Mouse (Mus musculus) embryonic facial prominence, embryonic 10.5 days (tissue): ENCODE measurements at regions not wholly inside any gene's neighbourhood (a gene's known extent, or its start where the extent isn't known, plus 50 kb on each side); places are given as distances from the start of the nearest gene placed in this dataset.

ENCODE experiments used
- DNase-seq: peaks from one replicate; pipeline ENCODE4 v3.0.0-alpha.2; 2017; ENCODE audit warnings: low spot score
- H3K27ac ChIP-seq: fragments of 300-500 bp; sonication (generic); replicated peaks from 2 replicates; pipeline ENCODE4 v1.5.1; 2016; ENCODE audit warnings: mild to moderate bottlenecking
- H3K27me3 ChIP-seq: fragments of 300-500 bp; sonication (generic); replicated peaks from 2 replicates; pipeline ENCODE4 v1.6.1; 2016; ENCODE audit warnings: low read depth, mild to moderate bottlenecking; ENCODE audit not compliant: poor library complexity, severe bottlenecking
- H3K36me3 ChIP-seq: fragments of 300-500 bp; sonication (generic); replicated peaks from 2 replicates; pipeline ENCODE4 v1.6.1; 2016; ENCODE audit warnings: mild to moderate bottlenecking, moderate library complexity
- H3K4me1 ChIP-seq: fragments of 300-500 bp; sonication (generic); 2 replicates; pipeline ENCODE4 v1.6.1; 2016
- H3K4me3 ChIP-seq: fragments of 300-500 bp; sonication (generic); 2 replicates; pipeline ENCODE4 v1.5.1; 2016; ENCODE audit warnings: mild to moderate bottlenecking, moderate library complexity
- H3K9me3 ChIP-seq: fragments of 300-500 bp; sonication (generic); 2 replicates; pipeline ENCODE4 v1.6.1; 2016; ENCODE audit warnings: mild to moderate bottlenecking
- WGBS: fragments of 180-500 bp; shearing (Covaris S2); methylation state at CpG from one replicate; pipeline ENCODE4 v1.1.7; 2016; 5-methylcytosine and 5-hydroxymethylcytosine counted together

DNA sequence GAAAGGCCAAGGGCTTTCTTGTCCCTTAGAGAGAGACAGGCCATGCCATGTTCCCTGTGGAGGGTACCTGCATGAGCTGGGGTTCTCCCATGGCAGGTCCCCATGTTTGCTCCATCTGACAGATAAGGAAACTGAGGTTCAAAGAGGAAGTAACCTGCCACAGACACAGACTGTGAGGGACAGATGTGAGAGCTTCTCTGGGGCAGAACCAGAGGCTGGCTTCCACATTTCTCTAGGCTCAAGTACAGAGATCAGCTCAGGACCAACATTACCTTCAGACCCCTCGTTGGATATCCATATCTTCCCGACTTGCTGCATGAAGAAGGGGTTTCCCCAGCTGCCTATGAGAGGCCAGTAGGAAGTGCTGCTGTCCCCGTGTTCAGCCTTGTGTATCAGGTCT, 91.6 kb upstream of the Id2 start:
- 0 out of 2 replicates have a peak overlapping the region, but pooled peaks have one; percentile 31 for H3K27ac ChIP-seq
- peaks cover 21% of the 10 kb centered on the region for H3K4me1 ChIP-seq
- H3K36me3 ChIP-seq, result no peaks in the 10 kb centered on the region
- no peaks in the 10 kb centered on the region for H3K27me3 ChIP-seq
- H3K4me3 ChIP-seq, result no peak overlapping the region
- WGBS, result 82% methylated on average over 3 of the region's 3 CpGs
- H3K9me3 ChIP-seq, result no peaks in the 10 kb centered on the region
- no peak for DNase-seq

GRCm38 (mm10) chr12:25187216-25187615, 90.3 kb upstream of the Id2 start:
- no peaks in the 10 kb centered on the region for H3K9me3 ChIP-seq
- no peaks in the 10 kb centered on the region for H3K27me3 ChIP-seq
- H3K4me1 ChIP-seq, result peaks cover 21% of the 10 kb centered on the region
- no peaks in the 10 kb centered on the region for H3K36me3 ChIP-seq
- DNase-seq, result no peak
- 70% methylated on average over 3 of the region's 3 CpGs for WGBS
- H3K27ac ChIP-seq, result no peak overlapping the region
- no peak overlapping the region for H3K4me3 ChIP-seq

DNA sequence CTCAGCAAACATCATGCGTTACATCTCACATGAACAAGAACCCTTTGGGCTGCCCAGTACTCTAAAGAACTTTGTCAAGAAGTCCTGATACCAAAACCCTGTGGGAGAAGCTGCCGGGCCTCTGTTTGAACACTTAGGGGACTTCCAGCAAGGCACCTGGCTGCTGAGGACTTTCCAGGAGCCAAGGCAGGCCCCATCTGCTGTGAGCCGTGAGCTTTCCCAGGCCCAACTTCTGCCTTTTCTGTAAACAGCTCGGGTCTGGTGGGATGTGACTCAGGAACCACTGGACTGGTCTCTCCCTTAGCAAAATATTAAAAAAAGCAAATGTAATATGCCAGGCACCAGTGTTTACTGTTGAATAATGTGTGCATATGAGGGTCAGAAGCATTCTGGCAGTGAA, 85.7 kb upstream of the Id2 start:
- DNase-seq, result no peak
- Histone ChIP-seq H3K36me3 (no peaks in the 10 kb centered on the region), H3K4me3 (no peak overlapping the region), H3K27ac (no peak overlapping the region; the same call in 1 of the 2 replicates), H3K9me3 (no peaks in the 10 kb centered on the region), H3K4me1 (no peaks in the 10 kb centered on the region), H3K27me3 (no peaks in the 10 kb centered on the region)
- 86% methylated on average over 4 of the region's 4 CpGs for whole genome bisulfite sequencing

- 0 out of 2 replicates have a peak, but pooled peaks cover 6% of the 10 kb centered on the region for H3K4me1 ChIP-seq
- no peak overlapping the region for H3K27ac ChIP-seq
- no peak overlapping the region for H3K4me3 ChIP-seq
- no peak for DNase-seq
- WGBS, result 93% methylated on average over 8 of the region's 8 CpGs
- no peaks in the 10 kb centered on the region for H3K9me3 ChIP-seq
- H3K27me3 ChIP-seq, result no peaks in the 10 kb centered on the region
- no peaks in the 10 kb centered on the region for H3K36me3 ChIP-seq
These were observed 84.4 kb upstream of the Id2 start for GRCm38 (mm10) chr12:25181317-25181716.

- 97% methylated on average over 1 of the region's 1 CpGs for WGBS
These were observed 83.9 kb upstream of the Id2 start for GRCm38 (mm10) chr12:25180861-25181260.

DNA sequence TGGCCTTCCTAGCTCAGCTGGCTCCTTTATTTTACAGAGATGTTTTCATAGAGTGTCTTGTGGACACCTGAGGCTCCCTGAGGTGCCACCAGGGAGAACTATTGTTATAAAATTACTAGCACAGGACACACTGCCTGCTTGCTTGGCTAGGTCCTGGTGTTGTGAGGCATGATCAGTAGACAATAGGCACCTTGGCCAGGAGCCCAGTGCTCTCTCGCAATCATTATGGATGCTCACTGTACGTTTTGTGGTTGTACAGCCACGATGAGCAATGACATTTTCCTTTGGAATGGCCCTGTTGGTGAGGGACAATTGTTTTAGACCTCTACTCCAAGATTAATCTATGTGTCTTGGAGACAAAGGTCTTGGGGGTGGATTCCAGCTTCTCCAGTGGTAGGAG, 83.3 kb upstream of the Id2 start:
- H3K36me3 ChIP-seq, result no peaks in the 10 kb centered on the region
- WGBS, result 93% methylated on average over 3 of the region's 3 CpGs
- H3K4me3 ChIP-seq, result no peak overlapping the region
- H3K27me3 ChIP-seq, result no peaks in the 10 kb centered on the region
- H3K27ac ChIP-seq, result no peak overlapping the region
- H3K9me3 ChIP-seq, result no peaks in the 10 kb centered on the region
- 0 out of 2 replicates have a peak, but pooled peaks cover 6% of the 10 kb centered on the region for H3K4me1 ChIP-seq
- DNase-seq, result no peak

More at GRCm38 (mm10) chr12:25180861-25181260, 83.9 kb upstream of the Id2 start:
- Histone ChIP-seq H3K36me3 (no peaks in the 10 kb centered on the region), H3K27me3 (no peaks in the 10 kb centered on the region), H3K9me3 (no peaks in the 10 kb centered on the region), H3K27ac (no peak overlapping the region), H3K4me3 (no peak overlapping the region), H3K4me1 (0 out of 2 replicates have a peak, but pooled peaks cover 6% of the 10 kb centered on the region)
- no peak for DNase-seq

GRCm38 (mm10) chr12:25178491-25179115, 81.7 kb upstream of the Id2 start:
- Histone ChIP-seq H3K4me1 (0 out of 2 replicates have a peak, but pooled peaks cover 6% of the 10 kb centered on the region), H3K4me3 (no peak overlapping the region), H3K9me3 (no peaks in the 10 kb centered on the region), H3K27me3 (no peaks in the 10 kb centered on the region), H3K36me3 (no peaks in the 10 kb centered on the region), H3K27ac (no peak overlapping the region)
- DNase-seq, result no peak
- 89% methylated on average over 5 of the region's 5 CpGs for WGBS

GRCm38 (mm10) chr12:25177827-25178226, 80.9 kb upstream of the Id2 start:
- H3K27ac ChIP-seq, result no peak overlapping the region
- WGBS, result 71% methylated on average over 3 of the region's 3 CpGs
- no peak for DNase-seq
- 0 out of 2 replicates have a peak, but pooled peaks cover 6% of the 10 kb centered on the region for H3K4me1 ChIP-seq
- H3K4me3 ChIP-seq, result no peak overlapping the region
- H3K36me3 ChIP-seq, result no peaks in the 10 kb centered on the region
- H3K9me3 ChIP-seq, result no peaks in the 10 kb centered on the region
- H3K27me3 ChIP-seq, result no peaks in the 10 kb centered on the region

- DNase-seq, result no peak
- H3K9me3 ChIP-seq, result no peaks in the 10 kb centered on the region
- H3K4me3 ChIP-seq, result no peak overlapping the region
- 0 out of 2 replicates have a peak, but pooled peaks cover 6% of the 10 kb centered on the region for H3K4me1 ChIP-seq
- H3K36me3 ChIP-seq, result no peaks in the 10 kb centered on the region
- no peaks in the 10 kb centered on the region for H3K27me3 ChIP-seq
- 87% methylated on average over 3 of the region's 3 CpGs for WGBS
- H3K27ac ChIP-seq, result no peak overlapping the region
These were observed 79.6 kb upstream of the Id2 start for GRCm38 (mm10) chr12:25176565-25176964.

DNA sequence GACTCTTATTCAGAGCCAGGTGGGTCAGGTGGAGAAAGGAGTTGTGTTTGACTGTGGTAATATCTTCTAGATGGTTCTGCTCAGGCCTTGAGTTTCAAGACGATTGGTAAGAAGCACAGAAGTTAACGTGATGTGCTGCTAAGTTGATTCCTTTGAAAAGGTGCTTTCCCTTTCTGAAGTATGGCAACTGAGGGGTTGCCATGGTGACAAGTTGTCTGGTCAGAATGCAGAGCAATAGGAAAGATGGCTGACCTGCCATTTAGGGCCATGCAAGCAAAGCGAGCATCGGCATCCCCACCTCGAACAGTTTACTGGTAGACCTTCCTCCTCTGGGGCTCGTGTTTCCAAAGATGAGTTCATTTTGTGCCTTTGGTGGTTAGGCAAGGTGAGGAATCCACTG, 76.1 kb upstream of the Id2 start:
- H3K36me3 ChIP-seq, result no peaks in the 10 kb centered on the region
- 82% methylated on average over 6 of the region's 6 CpGs for WGBS
- H3K27me3 ChIP-seq, result no peaks in the 10 kb centered on the region
- no peak for DNase-seq
- H3K9me3 ChIP-seq, result no peaks in the 10 kb centered on the region
- H3K27ac ChIP-seq, result no peak overlapping the region
- H3K4me3 ChIP-seq, result no peak overlapping the region
- 0 out of 2 replicates have a peak, but pooled peaks cover 6% of the 10 kb centered on the region for H3K4me1 ChIP-seq

DNA sequence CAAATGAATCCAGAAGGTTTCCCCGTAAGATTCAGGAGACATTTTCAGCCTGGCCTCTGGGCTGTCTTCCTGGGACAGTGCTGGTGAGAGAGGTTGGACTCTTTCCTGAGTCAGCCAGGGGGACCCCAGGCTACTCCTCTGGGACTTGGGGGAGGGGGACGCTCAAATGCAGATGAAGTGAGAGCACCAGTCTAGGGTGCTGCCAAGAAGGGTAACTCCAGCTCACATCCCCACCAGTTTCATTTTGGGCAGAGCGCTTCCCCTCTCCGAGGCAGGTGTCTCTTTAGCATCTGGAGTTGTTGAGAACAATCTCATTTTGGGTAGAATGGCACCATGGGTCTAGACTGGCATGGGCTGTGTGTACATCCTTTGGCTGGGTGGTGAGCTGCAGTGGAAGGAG, 75.5 kb upstream of the Id2 start:
- Histone ChIP-seq H3K4me1 (peaks cover 11% of the 10 kb centered on the region; the same call in 1 of the 2 replicates), H3K36me3 (no peaks in the 10 kb centered on the region), H3K27ac (no peak overlapping the region), H3K4me3 (no peak overlapping the region), H3K27me3 (no peaks in the 10 kb centered on the region), H3K9me3 (no peaks in the 10 kb centered on the region)
- no peak for DNase-seq
- 79% methylated on average over 4 of the region's 4 CpGs for WGBS

DNA sequence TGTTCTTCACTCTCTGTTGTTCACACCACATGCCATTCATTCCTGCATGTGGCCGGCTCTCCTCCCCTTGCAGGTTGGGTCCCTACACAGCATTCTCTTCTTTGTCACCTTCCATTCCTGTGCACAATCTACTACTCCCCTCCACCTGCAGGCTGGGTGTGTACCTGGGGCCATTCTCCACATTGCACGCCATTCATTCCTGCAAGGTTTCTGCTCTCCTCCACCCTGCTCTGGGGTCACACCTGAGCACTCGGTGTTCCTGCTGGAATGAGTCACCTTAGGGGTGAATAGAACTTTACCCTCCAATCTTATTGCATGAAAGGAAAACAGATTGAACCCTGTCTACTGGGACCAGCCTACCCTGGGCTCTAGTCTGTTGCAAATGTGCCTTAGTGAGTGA, 72.7 kb upstream of the Id2 start:
- Histone ChIP-seq H3K9me3 (no peaks in the 10 kb centered on the region), H3K27me3 (0 out of 2 replicates have a peak, but pooled peaks cover 4% of the 10 kb centered on the region), H3K4me3 (no peak overlapping the region), H3K4me1 (peaks cover 16% of the 10 kb centered on the region), H3K36me3 (no peaks in the 10 kb centered on the region), H3K27ac (no peak overlapping the region)
- no peak for DNase-seq
- 85% methylated on average over 3 of the region's 3 CpGs for WGBS

DNA sequence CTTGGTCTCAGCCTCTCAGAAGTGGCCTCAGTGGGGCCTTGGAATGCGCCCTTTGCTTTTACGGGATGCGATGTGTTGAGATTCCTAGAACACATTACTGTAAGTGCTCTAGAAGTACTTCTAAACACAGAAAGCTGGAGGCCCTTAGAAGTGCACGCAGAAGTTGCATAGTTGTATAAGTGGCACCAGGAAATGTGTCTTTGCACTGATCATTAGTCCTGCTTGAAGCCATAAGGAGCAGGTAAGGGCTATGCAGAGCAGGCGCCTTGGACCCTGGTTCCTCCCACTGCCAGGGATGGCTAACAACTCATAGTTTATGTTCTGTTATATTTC, 71.2 kb upstream of the Id2 start:
- Histone ChIP-seq H3K36me3 (no peaks in the 10 kb centered on the region), H3K4me3 (no peak overlapping the region), H3K4me1 (peaks cover 29% of the 10 kb centered on the region), H3K27me3 (0 out of 2 replicates have a peak, but pooled peaks cover 4% of the 10 kb centered on the region), H3K27ac (no peak overlapping the region), H3K9me3 (no peaks in the 10 kb centered on the region)
- DNase-seq, result no peak
- 89% methylated on average over 5 of the region's 5 CpGs for WGBS
